Mouse (Mus musculus): ENCODE results near the gene Ttc39d. TPM values are rescaled to one million over a fixed set of nuclear protein-coding genes. Genes with fewer than 3 reads are reported as not detected.
A peak's percentile ranks its signal among the peaks of the same experiment; 100 is the strongest.
"Not testable (repeated sequence)": the region's sequence is repeated elsewhere in the genome, so short reads cannot be mapped to it uniquely, and the experiment has no call there.

The Ttc39d gene
- polyA plus RNA-seq, 1 experiment from 2014 or later = not detected

DNA sequence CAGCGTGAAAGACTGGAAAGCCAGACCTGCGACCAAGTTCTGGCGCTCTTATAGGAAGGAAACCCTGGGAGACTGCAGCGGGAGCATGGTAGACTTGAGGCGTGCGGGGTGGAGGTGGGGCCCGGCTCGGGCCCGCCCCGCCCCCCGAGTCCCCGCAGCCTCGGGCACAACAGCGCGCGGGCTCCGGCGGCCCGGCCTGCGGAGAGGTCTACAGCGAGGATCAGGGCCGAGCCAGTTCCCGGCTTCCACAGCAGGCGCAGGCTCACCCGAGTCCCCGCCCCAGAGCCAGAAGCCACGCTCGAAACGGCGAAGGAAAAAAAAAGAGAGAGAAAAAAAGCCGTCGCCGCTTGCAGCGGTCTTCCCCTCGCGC is 974 bp upstream of the Ttc39d start:
- WGBS = under 1% methylated on average over 36 of the region's 36 CpGs
- Histone ChIP-seq H3K4me2 (replicated peaks; ENCODE audit: low read depth) (peak overlapping the region; percentile 90), H3K36me3 (ENCODE audit: control insufficient read depth, insufficient read depth) (peaks cover 26% of the 10 kb centered on the region), H3K27me3 (replicated peaks; ENCODE audit: control insufficient read depth, insufficient read depth, low read length) (no peaks in the 10 kb centered on the region), H3K27ac (ENCODE audit: low read depth, low read length) (peak overlapping the region; percentile 94), H3K9me3 (ENCODE audit: control insufficient read depth) (no peaks in the 10 kb centered on the region), H3K4me1 (replicated peaks; ENCODE audit: control insufficient read depth, insufficient read depth, low read length) (no peaks in the 10 kb centered on the region; the same call in 1 of the 2 replicates), H3K9ac (ENCODE audit: low read depth, low read length) (peak overlapping the region; percentile 89), H3K4me3 (ENCODE audit: low read depth, low read length) (peak overlapping the region; percentile 98)
- TF ChIP-seq CTCF (IDR thresholded peaks at IDR 0.05; ENCODE audit: low read depth) = no peak
- peak; percentile 53 for ATAC-seq

DNA sequence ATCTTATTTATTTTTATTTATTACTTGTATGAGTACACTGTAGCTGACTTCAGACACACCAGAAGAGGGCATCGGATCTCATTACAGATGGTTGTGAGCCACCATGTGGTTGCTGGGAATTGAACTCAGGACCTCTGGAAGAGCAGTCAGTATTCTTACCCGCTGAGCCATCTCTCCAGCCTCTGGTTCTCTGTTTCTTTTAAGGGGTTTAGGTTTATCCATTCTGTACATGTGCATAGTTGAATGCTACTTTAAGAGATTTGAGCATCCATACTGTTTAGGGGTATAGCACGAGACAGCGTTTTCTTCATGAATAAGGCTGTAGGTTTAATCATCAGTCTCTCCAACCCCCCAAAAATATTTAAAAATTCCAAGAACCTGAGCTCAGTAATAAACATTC is 6.7 kb downstream of the Ttc39d start:
- WGBS = 98% methylated on average over 4 of the region's 4 CpGs
- H3K27ac ChIP-seq (ENCODE audit: low read depth, low read length); ATAC-seq: not testable (repeated sequence)

DNA sequence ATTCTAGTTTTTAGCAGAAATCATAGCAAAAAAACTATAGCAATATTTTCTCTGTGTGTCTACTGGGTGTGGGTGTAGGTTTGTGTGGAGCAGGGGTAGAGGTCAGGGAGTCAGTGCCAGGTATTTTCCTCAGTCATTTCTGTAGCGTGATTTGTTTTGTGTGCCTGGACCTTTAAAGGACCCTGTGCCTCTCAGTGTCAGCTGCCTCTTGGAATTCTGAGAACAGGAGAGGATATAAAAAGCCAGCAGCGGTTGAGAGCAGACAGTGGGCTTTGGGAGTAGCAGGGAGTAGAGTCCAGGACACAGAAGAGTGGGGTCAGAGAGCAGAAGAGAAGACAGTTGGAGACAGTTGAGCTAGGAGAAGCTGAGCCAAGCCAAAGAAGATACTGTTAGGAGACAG is 12.9 kb downstream of the Ttc39d start:
- Histone ChIP-seq H3K36me3 (ENCODE audit: control insufficient read depth, insufficient read depth) (no peaks in the 10 kb centered on the region), H3K4me2 (replicated peaks; ENCODE audit: low read depth) (no peak overlapping the region), H3K9me3 (ENCODE audit: control insufficient read depth) (no peaks in the 10 kb centered on the region), H3K4me3 (ENCODE audit: low read depth, low read length) (no peak overlapping the region), H3K9ac (ENCODE audit: low read depth, low read length) (no peak overlapping the region), H3K27ac (ENCODE audit: low read depth, low read length) (no peak overlapping the region), H3K27me3 (replicated peaks; ENCODE audit: control insufficient read depth, insufficient read depth, low read length) (no peaks in the 10 kb centered on the region), H3K4me1 (replicated peaks; ENCODE audit: control insufficient read depth, insufficient read depth, low read length) (0 out of 2 replicates have a peak, but pooled peaks cover 2% of the 10 kb centered on the region)
- no peak for ATAC-seq
- 73% methylated on average over 2 of the region's 2 CpGs for WGBS
- no peak for TF ChIP-seq CTCF (IDR thresholded peaks at IDR 0.05; ENCODE audit: low read depth)

More for the DNA sequence above, 6.7 kb downstream of the Ttc39d start:
- H3K9ac ChIP-seq (ENCODE audit: low read depth, low read length); H3K27me3 ChIP-seq (replicated peaks; ENCODE audit: control insufficient read depth, insufficient read depth, low read length); H3K36me3 ChIP-seq (ENCODE audit: control insufficient read depth, insufficient read depth); H3K4me3 ChIP-seq (ENCODE audit: low read depth, low read length); H3K4me1 ChIP-seq (replicated peaks; ENCODE audit: control insufficient read depth, insufficient read depth, low read length); H3K4me2 ChIP-seq (replicated peaks; ENCODE audit: low read depth); H3K9me3 ChIP-seq (ENCODE audit: control insufficient read depth): not testable (repeated sequence)

DNA sequence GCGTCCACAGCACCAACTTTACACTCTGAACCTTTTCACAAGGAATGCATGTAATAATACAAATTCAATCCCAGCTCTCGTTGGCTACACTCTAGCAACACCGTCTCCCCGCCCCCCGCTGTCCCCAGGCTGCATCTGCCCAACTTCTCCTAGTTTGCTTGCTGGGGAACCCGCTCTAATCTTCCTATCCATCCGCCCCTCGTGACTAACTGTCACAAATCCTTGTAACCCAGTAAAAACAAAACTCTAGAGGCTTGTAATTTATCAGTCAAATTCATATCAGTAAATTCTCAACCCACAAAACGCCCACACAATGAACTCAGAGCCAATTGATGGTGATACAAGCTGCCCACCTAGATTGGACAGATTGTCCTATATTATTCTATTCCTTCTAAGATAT is 13.9 kb downstream of the Ttc39d start:
- no peaks in the 10 kb centered on the region for H3K9me3 ChIP-seq (ENCODE audit: control insufficient read depth)
- H3K27me3 ChIP-seq (replicated peaks; ENCODE audit: control insufficient read depth, insufficient read depth, low read length) = no peaks in the 10 kb centered on the region
- 0 out of 2 replicates have a peak, but pooled peaks cover 3% of the 10 kb centered on the region for H3K4me1 ChIP-seq (replicated peaks; ENCODE audit: control insufficient read depth, insufficient read depth, low read length)
- no peak for ATAC-seq
- no peak overlapping the region for H3K9ac ChIP-seq (ENCODE audit: low read depth, low read length)
- no peak for TF ChIP-seq CTCF (IDR thresholded peaks at IDR 0.05; ENCODE audit: low read depth)
- H3K27ac ChIP-seq (ENCODE audit: low read depth, low read length) = no peak overlapping the region
- H3K4me2 ChIP-seq (replicated peaks; ENCODE audit: low read depth) = no peak overlapping the region
- WGBS = 69% methylated on average over 9 of the region's 9 CpGs
- no peaks in the 10 kb centered on the region for H3K36me3 ChIP-seq (ENCODE audit: control insufficient read depth, insufficient read depth)
- no peak overlapping the region for H3K4me3 ChIP-seq (ENCODE audit: low read depth, low read length)

DNA sequence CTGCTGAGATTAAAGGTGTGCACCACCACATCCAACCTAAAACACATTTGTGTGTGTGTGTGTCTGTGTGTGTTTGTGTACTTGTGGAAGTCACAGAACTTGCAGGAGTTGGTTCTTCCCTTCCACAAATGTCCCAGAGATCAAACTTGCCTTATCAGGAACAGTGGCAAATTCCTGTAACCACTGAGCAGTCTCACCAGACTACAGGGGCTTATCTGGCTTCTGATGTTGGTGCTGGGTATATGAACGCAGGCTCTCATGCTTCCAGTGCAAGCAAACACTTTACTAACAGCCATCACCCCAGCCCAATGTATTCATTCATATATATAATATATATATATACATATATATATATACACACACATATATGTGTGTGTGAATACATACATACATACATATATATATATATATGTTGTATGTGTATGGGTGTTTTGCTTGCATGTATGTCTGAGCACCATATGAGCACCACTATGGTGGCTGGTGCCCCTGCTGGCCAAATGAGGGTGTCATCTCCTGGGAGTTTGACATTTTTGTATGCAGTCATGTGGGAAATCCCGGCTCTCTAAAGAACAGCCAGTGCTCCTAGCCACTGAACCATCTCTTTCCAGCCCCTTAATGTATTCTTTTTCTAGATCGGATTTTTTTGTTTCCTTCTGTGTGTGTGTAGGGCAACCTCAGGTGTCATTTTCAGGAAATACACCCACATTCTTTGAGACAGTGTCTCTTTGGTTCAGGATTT is 14.8 kb downstream of the Ttc39d start:
- Histone ChIP-seq H3K4me3 (ENCODE audit: low read depth, low read length) (no peak overlapping the region), H3K27me3 (replicated peaks; ENCODE audit: control insufficient read depth, insufficient read depth, low read length) (no peaks in the 10 kb centered on the region), H3K9me3 (ENCODE audit: control insufficient read depth) (no peaks in the 10 kb centered on the region), H3K27ac (ENCODE audit: low read depth, low read length) (no peak overlapping the region), H3K9ac (ENCODE audit: low read depth, low read length) (no peak overlapping the region), H3K36me3 (ENCODE audit: control insufficient read depth, insufficient read depth) (no peaks in the 10 kb centered on the region), H3K4me2 (replicated peaks; ENCODE audit: low read depth) (no peak overlapping the region), H3K4me1 (replicated peaks; ENCODE audit: control insufficient read depth, insufficient read depth, low read length) (0 out of 2 replicates have a peak, but pooled peaks cover 3% of the 10 kb centered on the region)
- peak; percentile 52 for TF ChIP-seq CTCF (IDR thresholded peaks at IDR 0.05; ENCODE audit: low read depth)
- 63% methylated on average over 3 of the region's 3 CpGs for WGBS
- ATAC-seq = no peak

DNA sequence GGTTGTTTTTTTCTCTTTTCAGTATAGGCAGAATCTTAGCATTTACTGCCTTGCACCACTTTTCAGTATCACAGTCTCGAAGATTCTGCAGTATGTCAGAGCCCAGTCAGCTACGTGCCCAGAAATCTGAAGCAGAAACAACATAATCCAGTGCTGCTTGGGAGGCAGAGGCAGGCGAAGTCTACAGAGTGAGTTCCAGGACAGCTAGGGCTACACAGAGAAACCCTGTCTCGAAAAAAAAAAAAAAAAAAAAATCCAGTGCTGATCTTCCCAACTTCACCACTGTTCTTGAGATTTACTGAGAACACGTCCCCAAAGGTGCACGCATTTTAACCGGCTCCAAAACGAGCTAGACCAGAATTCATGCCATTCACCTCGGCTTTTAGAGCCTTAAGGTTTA is 16.6 kb downstream of the Ttc39d start:
- no peak overlapping the region; the same call in 1 of the 2 replicates for H3K9ac ChIP-seq (ENCODE audit: low read depth, low read length)
- no peaks in the 10 kb centered on the region for H3K9me3 ChIP-seq (ENCODE audit: control insufficient read depth)
- 0 out of 2 replicates have a peak, but pooled peaks cover 3% of the 10 kb centered on the region for H3K4me1 ChIP-seq (replicated peaks; ENCODE audit: control insufficient read depth, insufficient read depth, low read length)
- ATAC-seq = peak; percentile 31
- WGBS = 7% methylated on average over 9 of the region's 9 CpGs
- peak overlapping the region; percentile 72 for H3K4me3 ChIP-seq (ENCODE audit: low read depth, low read length)
- peak overlapping the region; percentile 77 for H3K4me2 ChIP-seq (replicated peaks; ENCODE audit: low read depth)
- H3K27ac ChIP-seq (ENCODE audit: low read depth, low read length) = no peak overlapping the region
- no peak for TF ChIP-seq CTCF (IDR thresholded peaks at IDR 0.05; ENCODE audit: low read depth)
- no peaks in the 10 kb centered on the region for H3K36me3 ChIP-seq (ENCODE audit: control insufficient read depth, insufficient read depth)
- no peaks in the 10 kb centered on the region for H3K27me3 ChIP-seq (replicated peaks; ENCODE audit: control insufficient read depth, insufficient read depth, low read length)
